Mouse (Mus musculus) lung, adult 2 months (tissue): ENCODE results near the gene Irak2.

Experiments used
- CTCF ChIP-seq: fragments of 200-500 bp; IDR thresholded peaks from 2 replicates; pipeline ENCODE4 v1.5.1; 2011; ENCODE audit warnings: mild to moderate bottlenecking, low read length, control low read depth; ENCODE audit not compliant: insufficient read depth
- POLR2A ChIP-seq: fragments of 200-500 bp; IDR thresholded peaks from 2 replicates; pipeline ENCODE4 v1.6.1; 2011; ENCODE audit warnings: low read depth, mild to moderate bottlenecking, control low read depth, low read length, borderline replicate concordance; ENCODE audit errors: extremely low read depth

GRCm38 (mm10) chr6:113654753-113655397, 16.6 kb downstream of the Irak2 start:
- TF ChIP-seq CTCF, result no peak
- TF ChIP-seq POLR2A, result no peak
